Mouse (Mus musculus): ENCODE data around the gene Ube2m. TPM values are rescaled to one million over a fixed set of nuclear protein-coding genes. Genes with fewer than 3 reads are reported as not detected.

Gene Ube2m
- total and polyA plus RNA-seq, 2 experiments from 2014 or later = 153 to 320 TPM

DNA sequence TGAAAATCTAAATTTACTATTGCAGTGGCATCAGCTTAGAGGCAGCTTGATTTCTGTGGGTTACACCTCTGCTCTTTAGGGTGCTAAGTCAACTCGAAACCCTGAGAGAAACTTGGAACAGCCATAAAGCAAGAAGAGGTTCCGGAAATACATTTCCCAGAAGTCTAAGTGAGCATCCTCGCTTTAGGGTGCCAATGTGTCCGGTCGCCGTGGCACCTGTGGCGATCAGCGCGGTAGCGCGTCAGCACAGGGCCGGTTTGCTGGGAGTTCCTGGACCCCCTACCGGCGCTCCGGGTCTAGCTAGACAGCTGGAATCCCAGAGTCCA, 15.8 kb upstream of the Ube2m start:
- DNase-seq (ENCODE audit: low spot score) (no peak), ATAC-seq (no peak)
- Histone ChIP-seq H3K4me1 (ENCODE audit: insufficient read depth, low read length) (no peaks in the 10 kb centered on the region), H3K4me2 (ENCODE audit: low read depth, low read length) (peak overlapping the region; percentile 61), H3K9ac (replicated peaks; ENCODE audit: low read length) (peak overlapping the region; percentile 55), H3K27ac (peak overlapping the region; percentile 81), H3K36me3 (ENCODE audit: insufficient read depth, low read length) (no peaks in the 10 kb centered on the region), H3K27me3 (ENCODE audit: insufficient read depth, low read length) (no peaks in the 10 kb centered on the region), H3K9me3 (ENCODE audit: low read length) (no peaks in the 10 kb centered on the region), H3K4me3 (ENCODE audit: low read length) (peak overlapping the region; percentile 52)
- TF ChIP-seq CTCF (IDR thresholded peaks at IDR 0.05; ENCODE audit: low read depth) = no peak; the same call in 1 of the 2 replicates
- under 1% methylated on average over 15 of the region's 15 CpGs for WGBS

DNA sequence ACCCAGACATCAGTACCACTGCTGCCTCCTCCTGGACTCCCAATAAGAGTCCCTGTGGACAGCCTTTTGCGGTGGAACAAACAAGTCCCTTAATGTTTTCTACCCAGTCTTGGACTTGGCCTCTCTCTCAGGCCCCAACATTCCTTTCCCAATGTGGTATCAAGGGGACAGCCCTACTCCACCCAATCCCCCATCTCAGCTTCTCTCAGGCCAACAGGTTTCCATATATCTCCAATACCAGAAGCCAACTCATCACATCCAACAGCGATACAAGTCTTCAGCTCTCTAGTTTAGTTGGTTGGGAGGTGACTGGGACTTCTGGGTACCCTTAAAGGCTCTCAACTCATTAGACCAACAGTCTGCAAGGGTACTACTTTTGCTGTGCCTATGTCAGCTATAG, 15.4 kb upstream of the Ube2m start:
- Histone ChIP-seq H3K4me2 (ENCODE audit: low read depth, low read length) (peak overlapping the region; percentile 61), H3K4me1 (ENCODE audit: insufficient read depth, low read length) (no peaks in the 10 kb centered on the region), H3K9ac (replicated peaks; ENCODE audit: low read length) (no peak overlapping the region; the same call in 1 of the 2 replicates), H3K36me3 (ENCODE audit: insufficient read depth, low read length) (no peaks in the 10 kb centered on the region), H3K4me3 (ENCODE audit: low read length) (peak overlapping the region; percentile 52), H3K9me3 (ENCODE audit: low read length) (no peaks in the 10 kb centered on the region), H3K27ac (peak overlapping the region; percentile 81; the same call in 1 of the 2 replicates), H3K27me3 (ENCODE audit: insufficient read depth, low read length) (no peaks in the 10 kb centered on the region)
- no peak for DNase-seq (ENCODE audit: low spot score)
- WGBS = 95% methylated on average over 2 of the region's 2 CpGs
- ATAC-seq = no peak
- no peak for TF ChIP-seq CTCF (IDR thresholded peaks at IDR 0.05; ENCODE audit: low read depth)

DNA sequence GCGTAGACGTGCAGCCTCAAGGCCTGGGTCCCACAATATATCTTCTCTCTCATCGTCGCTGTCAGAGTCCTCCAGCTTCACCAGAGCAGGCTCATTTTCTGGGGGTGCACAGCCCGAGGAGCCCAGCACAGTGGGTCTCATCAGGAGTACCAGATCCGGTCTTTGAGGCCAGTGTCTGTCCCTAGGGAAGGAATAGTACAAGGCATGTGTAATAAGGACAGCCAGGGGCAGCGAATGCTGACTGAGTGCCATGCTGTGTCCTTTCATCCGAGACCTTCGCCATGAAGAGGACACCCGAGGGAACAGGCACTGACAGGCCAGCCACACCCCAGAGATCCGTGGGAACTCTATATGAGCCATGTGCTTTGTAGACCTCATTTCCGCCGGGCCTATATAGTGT, 14.9 kb upstream of the Ube2m start:
- Histone ChIP-seq H3K9me3 (ENCODE audit: low read length) (no peaks in the 10 kb centered on the region), H3K4me3 (ENCODE audit: low read length) (no peak overlapping the region), H3K4me2 (ENCODE audit: low read depth, low read length) (no peak overlapping the region), H3K27ac (no peak overlapping the region), H3K9ac (replicated peaks; ENCODE audit: low read length) (no peak overlapping the region), H3K27me3 (ENCODE audit: insufficient read depth, low read length) (no peaks in the 10 kb centered on the region), H3K36me3 (ENCODE audit: insufficient read depth, low read length) (no peaks in the 10 kb centered on the region), H3K4me1 (ENCODE audit: insufficient read depth, low read length) (no peaks in the 10 kb centered on the region)
- ATAC-seq (no peak), DNase-seq (ENCODE audit: low spot score) (no peak)
- TF ChIP-seq CTCF (IDR thresholded peaks at IDR 0.05; ENCODE audit: low read depth) = no peak
- 89% methylated on average over 13 of the region's 13 CpGs for WGBS

DNA sequence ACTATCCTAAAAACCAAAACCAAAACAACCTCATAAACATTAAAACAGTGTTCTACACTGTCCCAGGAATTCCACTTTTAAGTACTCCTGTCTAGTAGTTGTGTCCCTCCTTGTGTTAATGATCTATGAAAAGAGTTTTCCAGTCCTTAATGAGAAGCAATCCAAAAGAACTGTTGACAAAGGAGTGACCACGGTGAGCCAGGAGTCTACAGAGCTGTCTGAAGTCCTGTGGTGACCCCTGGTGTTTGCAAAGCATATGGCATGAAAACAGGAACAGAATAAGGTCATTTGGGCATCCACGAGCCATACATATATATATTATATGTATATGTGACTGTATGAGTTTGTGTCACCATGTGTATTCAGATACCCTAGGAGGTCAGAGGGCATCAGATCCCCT, 8.0 kb upstream of the Ube2m start:
- DNase-seq (ENCODE audit: low spot score) (peak; percentile 82), ATAC-seq (peak; percentile 32; the same call in 1 of the 2 replicates)
- Histone ChIP-seq H3K4me3 (ENCODE audit: low read length) (no peak overlapping the region), H3K4me1 (ENCODE audit: insufficient read depth, low read length) (peaks cover 8% of the 10 kb centered on the region; the same call in 1 of the 2 replicates), H3K4me2 (ENCODE audit: low read depth, low read length) (no peak overlapping the region), H3K9ac (replicated peaks; ENCODE audit: low read length) (no peak overlapping the region), H3K36me3 (ENCODE audit: insufficient read depth, low read length) (no peaks in the 10 kb centered on the region), H3K9me3 (ENCODE audit: low read length) (no peaks in the 10 kb centered on the region), H3K27me3 (ENCODE audit: insufficient read depth, low read length) (0 out of 2 replicates have a peak, but pooled peaks cover 3% of the 10 kb centered on the region), H3K27ac (no peak overlapping the region)
- 5% methylated on average over 2 of the region's 2 CpGs for WGBS
- TF ChIP-seq CTCF (IDR thresholded peaks at IDR 0.05; ENCODE audit: low read depth) = peak; percentile 85

DNA sequence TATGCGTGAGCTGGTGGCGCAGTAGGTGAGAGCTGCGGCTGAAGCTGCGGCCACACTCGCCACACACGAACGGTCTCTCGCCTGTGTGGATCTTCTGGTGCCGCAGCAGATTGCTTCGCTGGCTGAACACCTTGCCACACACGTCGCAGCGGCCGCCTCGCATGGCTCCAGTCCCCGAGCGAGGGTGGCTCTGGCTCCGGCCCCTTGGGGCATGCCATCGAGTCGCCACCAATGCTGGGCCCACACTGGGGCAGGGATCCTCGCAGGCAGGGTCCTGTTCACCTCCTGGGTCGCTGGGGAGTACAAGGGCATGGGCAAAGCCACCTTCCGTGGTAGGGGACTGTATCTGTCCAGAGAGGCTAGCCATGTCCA, 6.2 kb upstream of the Ube2m start:
- peaks cover 8% of the 10 kb centered on the region; the same call in 1 of the 2 replicates for H3K4me1 ChIP-seq (ENCODE audit: insufficient read depth, low read length)
- peak overlapping the region; percentile 76 for H3K4me2 ChIP-seq (ENCODE audit: low read depth, low read length)
- H3K9me3 ChIP-seq (ENCODE audit: low read length) = no peaks in the 10 kb centered on the region
- ATAC-seq (no peak; the same call in 1 of the 2 replicates), DNase-seq (ENCODE audit: low spot score) (no peak)
- 3% methylated on average over 23 of the region's 23 CpGs for WGBS
- H3K4me3 ChIP-seq (ENCODE audit: low read length) = peak overlapping the region; percentile 49
- H3K27ac ChIP-seq = peak overlapping the region; percentile 83
- H3K36me3 ChIP-seq (ENCODE audit: insufficient read depth, low read length) = no peaks in the 10 kb centered on the region
- H3K9ac ChIP-seq (replicated peaks; ENCODE audit: low read length) = peak overlapping the region; percentile 70
- no peak for TF ChIP-seq CTCF (IDR thresholded peaks at IDR 0.05; ENCODE audit: low read depth)
- H3K27me3 ChIP-seq (ENCODE audit: insufficient read depth, low read length) = 0 out of 2 replicates have a peak, but pooled peaks cover 3% of the 10 kb centered on the region

DNA sequence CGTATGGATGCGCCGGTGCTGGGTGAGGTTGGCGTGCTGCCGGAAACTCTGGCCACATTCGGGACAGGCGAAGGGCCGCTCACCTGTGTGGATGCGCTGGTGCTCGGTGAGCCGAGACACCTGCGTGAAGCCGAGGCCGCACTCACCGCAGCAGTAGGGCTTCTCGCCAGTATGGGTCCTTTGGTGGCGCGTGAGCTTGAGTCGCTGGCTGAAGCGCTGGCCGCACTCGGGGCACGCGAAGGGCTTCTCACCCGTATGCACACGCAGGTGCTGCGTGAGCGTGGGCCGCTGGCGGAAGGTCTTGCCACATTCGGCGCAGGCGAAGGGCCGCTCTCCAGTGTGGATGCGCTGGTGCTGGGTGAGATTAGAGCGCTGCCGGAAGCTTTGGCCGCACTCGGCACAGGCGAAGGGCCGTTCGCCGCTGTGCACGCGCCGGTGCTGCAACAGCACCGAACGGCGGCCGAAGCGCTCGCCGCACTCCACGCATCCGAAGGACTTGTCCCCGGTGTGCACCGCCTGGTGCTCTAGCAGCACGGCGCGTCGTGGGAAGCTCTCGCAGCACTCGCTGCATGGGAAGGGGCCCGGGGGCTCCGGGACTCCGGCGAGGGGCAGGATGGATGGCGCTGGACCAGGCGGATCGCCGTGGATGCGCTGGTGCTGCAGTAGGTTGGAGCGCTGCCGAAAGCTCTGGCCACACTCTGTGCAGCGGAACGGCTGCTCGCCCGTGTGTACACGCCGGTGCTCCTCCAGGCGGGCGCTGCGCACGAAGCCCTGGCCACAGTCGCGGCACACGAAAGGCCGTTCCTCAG, 5.6 kb upstream of the Ube2m start:
- Histone ChIP-seq H3K4me2 (ENCODE audit: low read depth, low read length) (peak overlapping the region; percentile 76), H3K4me3 (ENCODE audit: low read length) (peak overlapping the region; percentile 49), H3K4me1 (ENCODE audit: insufficient read depth, low read length) (peaks cover 11% of the 10 kb centered on the region), H3K9ac (replicated peaks; ENCODE audit: low read length) (peak overlapping the region; percentile 70), H3K9me3 (ENCODE audit: low read length) (no peaks in the 10 kb centered on the region), H3K27ac (peak overlapping the region; percentile 83), H3K36me3 (ENCODE audit: insufficient read depth, low read length) (no peaks in the 10 kb centered on the region), H3K27me3 (ENCODE audit: insufficient read depth, low read length) (0 out of 2 replicates have a peak, but pooled peaks cover 3% of the 10 kb centered on the region)
- ATAC-seq (peak; percentile 53), DNase-seq (ENCODE audit: low spot score) (peak; percentile 65)
- whole genome bisulfite sequencing = 5% methylated on average over 87 of the region's 88 CpGs
- TF ChIP-seq CTCF (IDR thresholded peaks at IDR 0.05; ENCODE audit: low read depth) = no peak

DNA sequence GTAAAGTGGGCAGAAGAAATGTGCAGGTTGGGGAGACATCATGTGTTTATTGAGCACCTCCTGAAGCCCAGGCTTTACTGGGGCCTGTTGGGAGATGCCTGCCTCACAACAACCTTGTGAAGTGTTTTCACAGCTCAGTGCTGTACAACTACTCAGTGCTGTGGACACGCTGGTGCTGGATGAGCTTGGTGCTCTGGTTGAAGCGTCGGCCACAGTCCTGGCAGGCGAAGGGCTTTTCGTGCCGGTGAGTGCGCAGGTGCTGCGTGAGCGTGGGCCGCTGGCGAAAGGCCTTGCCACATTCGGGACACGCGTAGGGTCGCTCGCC, 5.0 kb upstream of the Ube2m start:
- WGBS = 38% methylated on average over 16 of the region's 16 CpGs
- TF ChIP-seq CTCF (IDR thresholded peaks at IDR 0.05; ENCODE audit: low read depth) = no peak
- H3K9me3 ChIP-seq (ENCODE audit: low read length) = no peaks in the 10 kb centered on the region
- no peak for DNase-seq (ENCODE audit: low spot score)
- no peaks in the 10 kb centered on the region for H3K36me3 ChIP-seq (ENCODE audit: insufficient read depth, low read length)
- H3K27ac ChIP-seq = peak overlapping the region; percentile 83
- H3K27me3 ChIP-seq (ENCODE audit: insufficient read depth, low read length) = 0 out of 2 replicates have a peak, but pooled peaks cover 3% of the 10 kb centered on the region
- peak overlapping the region; percentile 70 for H3K9ac ChIP-seq (replicated peaks; ENCODE audit: low read length)
- peak overlapping the region; percentile 49 for H3K4me3 ChIP-seq (ENCODE audit: low read length)
- peak overlapping the region; percentile 76 for H3K4me2 ChIP-seq (ENCODE audit: low read depth, low read length)
- peak; percentile 1; the same call in 1 of the 2 replicates for ATAC-seq
- H3K4me1 ChIP-seq (ENCODE audit: insufficient read depth, low read length) = peaks cover 12% of the 10 kb centered on the region
